Mouse (Mus musculus) erythroblast, embryonic 14.5 days (primary cell): ENCODE data around the gene Ppp4r1.

ENCODE experiments used
- GATA1 ChIP-seq: IDR thresholded peaks from 2 replicates; pipeline ENCODE4 v1.6.1; 2012; ENCODE audit warnings: low read length, inconsistent platforms, mixed read lengths
- TAL1 ChIP-seq: IDR thresholded peaks from 3 replicates; pipeline ENCODE4 v1.6.1; 2012; ENCODE audit warnings: low read length, inconsistent platforms, mixed read lengths

DNA sequence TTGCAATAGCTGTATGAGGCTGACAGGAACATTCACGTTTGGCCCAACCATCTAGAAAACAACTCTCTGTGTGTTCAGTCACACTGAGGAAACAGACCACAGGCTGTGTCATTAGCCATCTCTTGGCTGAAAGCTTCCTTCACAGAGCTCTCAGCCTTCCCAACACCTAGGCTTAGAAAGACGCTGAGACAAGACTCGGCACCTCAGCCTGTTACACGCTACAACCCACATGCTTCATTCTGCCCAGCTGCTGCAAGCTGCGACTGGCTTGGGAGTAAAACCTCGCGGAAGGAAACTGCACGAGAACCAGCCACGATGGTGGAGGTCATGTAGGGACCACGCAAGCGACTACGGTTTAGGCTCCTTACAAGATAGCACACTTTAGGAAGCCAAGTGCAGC is 81.5 kb downstream of the Ppp4r1 start:
- no peak for TF ChIP-seq TAL1
- TF ChIP-seq GATA1 = no peak
